Mouse (Mus musculus): ENCODE results near the gene Zfp513. TPM values are rescaled to one million over a fixed set of nuclear protein-coding genes. Genes with fewer than 3 reads are reported as not detected.

Gene Zfp513
- polyA plus RNA-seq, 1 experiment = 38.1 TPM

- no peak for TF ChIP-seq POLR2A (IDR thresholded peaks at IDR 0.05; ENCODE audit: extremely low read depth, insufficient read depth, low read length)
- no peak for TF ChIP-seq CTCF (IDR thresholded peaks at IDR 0.05; ENCODE audit: extremely low read depth, insufficient read depth, low read length)
- Histone ChIP-seq H3K4me1 (ENCODE audit: control insufficient read depth, insufficient read depth, low read length) (no peaks in the 10 kb centered on the region), H3K4me3 (ENCODE audit: insufficient read depth, low read length) (peak overlapping the region; percentile 93; the same call in 1 of the 2 replicates), H3K27ac (ENCODE audit: insufficient read depth, low read length) (no peak overlapping the region)
Measured at GRCm38 (mm10) chr5:31181183-31181770, 20.8 kb downstream of the Zfp513 start.

GRCm38 (mm10) chr5:31179766-31180630 is 22.1 kb downstream of the Zfp513 start, which contains the start of the genes Gm29609 and Gtf3c2:
TSS of gene Gm29609 (minus strand) at chr5:31179911.
TSS of gene Gtf3c2 (minus strand) at chr5:31180144.
- Histone ChIP-seq H3K4me3 (ENCODE audit: insufficient read depth, low read length) (peak within 1 kb of the TSS; percentile 93), H3K4me1 (ENCODE audit: control insufficient read depth, insufficient read depth, low read length) (no peaks in the 10 kb centered on the region), H3K27ac (ENCODE audit: insufficient read depth, low read length) (peak within 1 kb of the TSS; percentile 58)
- TF ChIP-seq CTCF (IDR thresholded peaks at IDR 0.05; ENCODE audit: extremely low read depth, insufficient read depth, low read length) (no peak), POLR2A (IDR thresholded peaks at IDR 0.05; ENCODE audit: extremely low read depth, insufficient read depth, low read length) (peak; percentile 92; the same call in 1 of the 2 replicates)

GRCm38 (mm10) chr5:31179301-31179765 is 22.8 kb downstream of the Zfp513 start:
- no peaks in the 10 kb centered on the region for H3K4me1 ChIP-seq (ENCODE audit: control insufficient read depth, insufficient read depth, low read length)
- no peak for TF ChIP-seq CTCF (IDR thresholded peaks at IDR 0.05; ENCODE audit: extremely low read depth, insufficient read depth, low read length)
- no peak for TF ChIP-seq POLR2A (IDR thresholded peaks at IDR 0.05; ENCODE audit: extremely low read depth, insufficient read depth, low read length)
- peak overlapping the region; percentile 93 for H3K4me3 ChIP-seq (ENCODE audit: insufficient read depth, low read length)
- H3K27ac ChIP-seq (ENCODE audit: insufficient read depth, low read length) = no peak overlapping the region

GRCm38 (mm10) chr5:31168630-31169029 is 33.5 kb downstream of the Zfp513 start:
- TF ChIP-seq CTCF (IDR thresholded peaks at IDR 0.05; ENCODE audit: extremely low read depth, insufficient read depth, low read length) = no peak
- TF ChIP-seq POLR2A (IDR thresholded peaks at IDR 0.05; ENCODE audit: extremely low read depth, insufficient read depth, low read length) = no peak
- Histone ChIP-seq H3K27ac (ENCODE audit: insufficient read depth, low read length) (no peak overlapping the region), H3K4me1 (ENCODE audit: control insufficient read depth, insufficient read depth, low read length) (no peaks in the 10 kb centered on the region), H3K4me3 (ENCODE audit: insufficient read depth, low read length) (no peak overlapping the region)

GRCm38 (mm10) chr5:31164878-31165277 is 37.2 kb downstream of the Zfp513 start:
- TF ChIP-seq CTCF (IDR thresholded peaks at IDR 0.05; ENCODE audit: extremely low read depth, insufficient read depth, low read length) = no peak
- H3K4me3 ChIP-seq (ENCODE audit: insufficient read depth, low read length) = no peak overlapping the region
- H3K27ac ChIP-seq (ENCODE audit: insufficient read depth, low read length) = no peak overlapping the region
- no peaks in the 10 kb centered on the region for H3K4me1 ChIP-seq (ENCODE audit: control insufficient read depth, insufficient read depth, low read length)

GRCm38 (mm10) chr5:31162462-31162861 is 39.6 kb downstream of the Zfp513 start:
- Histone ChIP-seq H3K4me1 (ENCODE audit: control insufficient read depth, insufficient read depth, low read length) (no peaks in the 10 kb centered on the region), H3K4me3 (ENCODE audit: insufficient read depth, low read length) (no peak overlapping the region), H3K27ac (ENCODE audit: insufficient read depth, low read length) (no peak overlapping the region)
- TF ChIP-seq CTCF (IDR thresholded peaks at IDR 0.05; ENCODE audit: extremely low read depth, insufficient read depth, low read length) = no peak
- no peak for TF ChIP-seq POLR2A (IDR thresholded peaks at IDR 0.05; ENCODE audit: extremely low read depth, insufficient read depth, low read length)

GRCm38 (mm10) chr5:31154152-31154553 is 48.0 kb downstream of the Zfp513 start, which contains the start of gene Mpv17:
TSS of gene Mpv17 (minus strand) at chr5:31154251.
- H3K4me1 ChIP-seq (ENCODE audit: control insufficient read depth, insufficient read depth, low read length) = peaks cover 4% of the 10 kb centered on the region
- TF ChIP-seq POLR2A (IDR thresholded peaks at IDR 0.05; ENCODE audit: extremely low read depth, insufficient read depth, low read length) (peak; percentile 89), CTCF (IDR thresholded peaks at IDR 0.05; ENCODE audit: extremely low read depth, insufficient read depth, low read length) (no peak)
- H3K27ac ChIP-seq (ENCODE audit: insufficient read depth, low read length) = peak within 1 kb of the TSS; percentile 74
- H3K4me3 ChIP-seq (ENCODE audit: insufficient read depth, low read length) = peak within 1 kb of the TSS; percentile 74

- peak overlapping the region; percentile 74; the same call in 1 of the 2 replicates for H3K27ac ChIP-seq (ENCODE audit: insufficient read depth, low read length)
Measured at GRCm38 (mm10) chr5:31153516-31154151, 48.5 kb downstream of the Zfp513 start.

GRCm38 (mm10) chr5:31151746-31152145 is 50.4 kb downstream of the Zfp513 start:
- peaks cover 4% of the 10 kb centered on the region for H3K4me1 ChIP-seq (ENCODE audit: control insufficient read depth, insufficient read depth, low read length)
- H3K27ac ChIP-seq (ENCODE audit: insufficient read depth, low read length) = no peak overlapping the region
- H3K4me3 ChIP-seq (ENCODE audit: insufficient read depth, low read length) = no peak overlapping the region
- TF ChIP-seq CTCF (IDR thresholded peaks at IDR 0.05; ENCODE audit: extremely low read depth, insufficient read depth, low read length) = no peak
- TF ChIP-seq POLR2A (IDR thresholded peaks at IDR 0.05; ENCODE audit: extremely low read depth, insufficient read depth, low read length) = no peak

More at GRCm38 (mm10) chr5:31153516-31154151, 48.5 kb downstream of the Zfp513 start:
- no peak for TF ChIP-seq CTCF (IDR thresholded peaks at IDR 0.05; ENCODE audit: extremely low read depth, insufficient read depth, low read length)
- TF ChIP-seq POLR2A (IDR thresholded peaks at IDR 0.05; ENCODE audit: extremely low read depth, insufficient read depth, low read length) = no peak
- Histone ChIP-seq H3K4me3 (ENCODE audit: insufficient read depth, low read length) (peak overlapping the region; percentile 74), H3K4me1 (ENCODE audit: control insufficient read depth, insufficient read depth, low read length) (peaks cover 4% of the 10 kb centered on the region)

Data from cortical plate, adult 2 months (tissue).